12 mouse cellular contexts compared by ENCODE assay signal in genomic region chr12:71972619-71973266, GRCm38 (mm10).
DNase-seq lines count a peak whose midpoint lies in the region; ATAC-seq and TF ChIP-seq lines count a peak whose summit lies in the region.
"Had no signal": no experiment of that assay in that cellular context is flagged by ENCODE, and none has a peak within 500 bp of the region (broad histone marks: within the 10 kb centered on the region; RNA-seq: fewer than 3 reads in every experiment).

No protein-coding gene starts in this region.

- peaks cover 5% of the 10 kb centered on the region; the same call in 1 of the 2 replicates for H3K79me2 ChIP-seq in liver, adult 2 months (ENCODE audit: control insufficient read depth, insufficient read depth, low read length)

- H3K4me2 ChIP-seq in liver, embryonic 12.5 days: no peak overlapping the region
- no peak overlapping the region for H3K4me2 ChIP-seq in midbrain, embryonic 14.5 days (ENCODE audit: low read length)
- H3K4me2 ChIP-seq: embryonic facial prominence, embryonic 12.5 days; hindbrain, embryonic 12.5 days had no signal

- H3K4me1 ChIP-seq in liver, adult 2 months (ENCODE audit: control insufficient read depth, insufficient read depth, low read length): no peaks in the 10 kb centered on the region; the same call in 1 of the 2 replicates
- H3K4me1 ChIP-seq in liver, embryonic 12.5 days: peaks cover 42% of the 10 kb centered on the region
- H3K4me1 ChIP-seq in heart, embryonic 10.5 days: peaks cover 83% of the 10 kb centered on the region
- 0 out of 2 replicates have a peak, but pooled peaks cover 5% of the 10 kb centered on the region for H3K4me1 ChIP-seq in midbrain, embryonic 14.5 days (ENCODE audit: control insufficient read depth, insufficient read depth, low read length)

- H3K27me3 ChIP-seq in liver, adult 2 months (ENCODE audit: control insufficient read depth, insufficient read depth, low read length): no peaks in the 10 kb centered on the region
- no peaks in the 10 kb centered on the region for H3K27me3 ChIP-seq in liver, embryonic 12.5 days (replicated peaks)
- no peaks in the 10 kb centered on the region for H3K27me3 ChIP-seq in heart, embryonic 10.5 days (ENCODE audit: insufficient read depth, poor library complexity, severe bottlenecking)
- H3K27me3 ChIP-seq in midbrain, embryonic 14.5 days (ENCODE audit: control insufficient read depth, insufficient read depth, low read length): no peaks in the 10 kb centered on the region
- H3K27me3 ChIP-seq: embryonic facial prominence, embryonic 12.5 days; hindbrain, embryonic 12.5 days had no signal

- H3K9ac ChIP-seq in liver, adult 2 months (ENCODE audit: low read depth, low read length): no peak overlapping the region
- no peak overlapping the region for H3K9ac ChIP-seq in liver, embryonic 12.5 days
- H3K9ac ChIP-seq in midbrain, embryonic 14.5 days (replicated peaks; ENCODE audit: low read length): no peak overlapping the region
- H3K9ac ChIP-seq: embryonic facial prominence, embryonic 12.5 days; hindbrain, embryonic 12.5 days; liver, postnatal 0 days had no signal

- peaks cover 62% of the 10 kb centered on the region for H3K36me3 ChIP-seq in liver, adult 2 months (ENCODE audit: control insufficient read depth, insufficient read depth, low read length)
- peaks cover 93% of the 10 kb centered on the region for H3K36me3 ChIP-seq in liver, embryonic 12.5 days
- peaks cover 57% of the 10 kb centered on the region for H3K36me3 ChIP-seq in heart, embryonic 10.5 days
- peaks cover 71% of the 10 kb centered on the region for H3K36me3 ChIP-seq in midbrain, embryonic 14.5 days (ENCODE audit: control insufficient read depth, insufficient read depth, low read length)

- no peak for ATAC-seq in liver, embryonic 12.5 days
- ATAC-seq in midbrain, embryonic 14.5 days (ENCODE audit: low FRiP score, low TSS enrichment): no peak
- ATAC-seq: liver, postnatal 0 days had no signal

- peak overlapping the region; percentile 63 for H3K27ac ChIP-seq in liver, adult 2 months (replicated peaks; ENCODE audit: insufficient read depth, low read depth, low read length)
- H3K27ac ChIP-seq in liver, embryonic 12.5 days: no peak overlapping the region
- peak overlapping the region; percentile 59 for H3K27ac ChIP-seq in heart, embryonic 10.5 days
- H3K27ac ChIP-seq in midbrain, embryonic 14.5 days (replicated peaks; ENCODE audit: low read depth, low read length): no peak overlapping the region
- H3K27ac ChIP-seq: embryonic facial prominence, embryonic 12.5 days; hindbrain, embryonic 12.5 days had no signal

- DNase-seq in adrenal gland, adult 8-10 months: peak; percentile 26
- DNase-seq in adrenal gland, adult 18-20 months (ENCODE audit: low spot score in 2 of 2): no peak
- DNase-seq in liver, adult 2 months (ENCODE audit: extremely low read depth, low read depth, low spot score): peak; percentile 60
- DNase-seq in heart, embryonic 10.5 days (ENCODE audit: low spot score): no peak
- DNase-seq in kidney, postnatal 10 days: peak; percentile 65
- no peak for DNase-seq in midbrain, embryonic 14.5 days
- DNase-seq in spleen, postnatal 14 days (ENCODE audit: low spot score in 2 of 2): no peak
- DNase-seq: cerebellum, adult 8-10 months; liver, postnatal 0 days had no signal

- TF ChIP-seq POLR2A in liver, adult 2 months (IDR thresholded peaks at IDR 0.05; ENCODE audit: extremely low read depth, insufficient read depth, low read length): no peak

- no peaks in the 10 kb centered on the region for H3K9me3 ChIP-seq in liver, embryonic 12.5 days (replicated peaks)
- H3K9me3 ChIP-seq in heart, embryonic 10.5 days: no peaks in the 10 kb centered on the region
- no peaks in the 10 kb centered on the region for H3K9me3 ChIP-seq in midbrain, embryonic 14.5 days (ENCODE audit: control insufficient read depth, low read length)
- H3K9me3 ChIP-seq: embryonic facial prominence, embryonic 12.5 days; hindbrain, embryonic 12.5 days had no signal

- WGBS in liver, adult 2 months: 88% methylated on average over 12 of the region's 12 CpGs
- 79% methylated on average over 12 of the region's 12 CpGs for WGBS in liver, embryonic 12.5 days (ENCODE audit: insufficient replicate concordance)
- WGBS in heart, embryonic 10.5 days: 69% methylated on average over 12 of the region's 12 CpGs
- WGBS in midbrain, embryonic 14.5 days: 91% methylated on average over 12 of the region's 12 CpGs

- no peak overlapping the region for H3K4me3 ChIP-seq in liver, adult 2 months (ENCODE audit: insufficient read depth, low read depth, low read length)
- H3K4me3 ChIP-seq in liver, embryonic 12.5 days: no peak overlapping the region
- no peak overlapping the region for H3K4me3 ChIP-seq in heart, embryonic 10.5 days
- H3K4me3 ChIP-seq in midbrain, embryonic 14.5 days (replicated peaks; ENCODE audit: low read depth, low read length): no peak overlapping the region
- H3K4me3 ChIP-seq: embryonic facial prominence, embryonic 12.5 days; hindbrain, embryonic 12.5 days had no signal

- TF ChIP-seq CTCF in liver, adult 2 months (IDR thresholded peaks at IDR 0.05; ENCODE audit: low read depth, low read length): no peak

Comparison
In these comparisons a context has a peak if more than half of its experiments do, and no peak if none do; other contexts are left out.
1. DNase-seq: peak in adrenal gland, adult 8-10 months (single experiment), liver, adult 2 months (single experiment) and kidney, postnatal 10 days (single experiment); none in adrenal gland, adult 18-20 months (0 of 2), heart, embryonic 10.5 days (single experiment), midbrain, embryonic 14.5 days (single experiment) and spleen, postnatal 14 days (0 of 2).
2. H3K27ac ChIP-seq: peak in liver, adult 2 months (single experiment) and heart, embryonic 10.5 days (single experiment); none in liver, embryonic 12.5 days (single experiment) and midbrain, embryonic 14.5 days (single experiment).